Mouse (Mus musculus) macrophage (primary cell): Measurements from ENCODE around the gene Ccdc58. TPM values are rescaled to one million over a fixed set of nuclear protein-coding genes. Genes with fewer than 3 reads are reported as not detected.
"Not testable (repeated sequence)": the region's sequence is repeated elsewhere in the genome, so short reads cannot be mapped to it uniquely, and the experiment has no call there.

ENCODE experiments used
- H3K27ac ChIP-seq: fragments of 350-480 bp; formaldehyde crosslinking; 2 replicates; pipeline ENCODE4 v1.9.0; 2021
- H3K36me3 ChIP-seq: fragments of 350-480 bp; formaldehyde crosslinking; 2 replicates; pipeline ENCODE4 v1.9.0; 2021; ENCODE audit errors: inconsistent target
- H3K4me3 ChIP-seq: fragments of 350-480 bp; formaldehyde crosslinking; 2 replicates; pipeline ENCODE4 v1.9.0; 2021; ENCODE audit errors: inconsistent target
- H3K79me2 ChIP-seq: fragments of 350-480 bp; formaldehyde crosslinking; 2 replicates; pipeline ENCODE4 v1.9.0; 2021; ENCODE audit errors: inconsistent target
- WGBS: methylation state at CpG from one replicate; pipeline ENCODE4 v1.1.7; 2026; ENCODE audit warnings: inconsistent platforms; ENCODE audit not compliant: missing documents; 5-methylcytosine and 5-hydroxymethylcytosine counted together
- polyA plus RNA-seq: library from polyadenylated mRNA; stranded (reverse); fragments of 250-400 nt; gene quantifications from 3 replicates; pipeline ENCODE4 v1.2.4, GENCODE M21; 2018; ENCODE audit warnings: inconsistent platforms

The Ccdc58 gene
- polyA plus RNA-seq, 1 experiment from 2014 or later = 36.1 TPM

- H3K27ac ChIP-seq, H3K79me2 ChIP-seq, H3K36me3 ChIP-seq, H3K4me3 ChIP-seq: not testable (repeated sequence)
- WGBS = 98% methylated on average over 8 of the region's 12 CpGs
Measured at GRCm38 (mm10) chr16:36097813-36098499, 26.5 kb downstream of the Ccdc58 start.

- no peak overlapping the region for H3K4me3 ChIP-seq
- no peaks in the 10 kb centered on the region for H3K79me2 ChIP-seq
- no peak overlapping the region for H3K27ac ChIP-seq
- 91% methylated on average over 1 of the region's 1 CpGs for WGBS
- no peaks in the 10 kb centered on the region for H3K36me3 ChIP-seq
Measured at GRCm38 (mm10) chr16:36101526-36101925, 30.0 kb downstream of the Ccdc58 start.

- 89% methylated on average over 1 of the region's 1 CpGs for WGBS
- Histone ChIP-seq H3K79me2 (no peaks in the 10 kb centered on the region), H3K27ac (no peak overlapping the region), H3K36me3 (no peaks in the 10 kb centered on the region), H3K4me3 (no peak overlapping the region)
Measured at GRCm38 (mm10) chr16:36102211-36102610, 30.7 kb downstream of the Ccdc58 start.

- H3K79me2 ChIP-seq, H3K27ac ChIP-seq, H3K36me3 ChIP-seq, H3K4me3 ChIP-seq: not testable (repeated sequence)
Measured at GRCm38 (mm10) chr16:36111486-36111885, 40.0 kb downstream of the Ccdc58 start.

GRCm38 (mm10) chr16:36115751-36116150 is 44.3 kb downstream of the Ccdc58 start:
- not testable (repeated sequence) for H3K36me3 ChIP-seq, H3K79me2 ChIP-seq, H3K27ac ChIP-seq, H3K4me3 ChIP-seq
- WGBS = 88% methylated on average over 6 of the region's 6 CpGs

- WGBS = 86% methylated on average over 7 of the region's 7 CpGs
- no peak overlapping the region for H3K4me3 ChIP-seq
- no peaks in the 10 kb centered on the region for H3K79me2 ChIP-seq
- H3K36me3 ChIP-seq = no peaks in the 10 kb centered on the region
- no peak overlapping the region for H3K27ac ChIP-seq
Measured at GRCm38 (mm10) chr16:36128092-36128491, 56.6 kb downstream of the Ccdc58 start.

GRCm38 (mm10) chr16:36131141-36131540 is 59.7 kb downstream of the Ccdc58 start, which contains the start of gene Csta1:
Gene Csta1, minus strand, starts transcription at chr16:36131241.
- Histone ChIP-seq H3K79me2 (no peaks in the 10 kb centered on the region), H3K4me3 (no peak within 1 kb of the TSS), H3K27ac (no peak within 1 kb of the TSS), H3K36me3 (no peaks in the 10 kb centered on the region)
- 77% methylated on average over 1 of the region's 1 CpGs for WGBS

GRCm38 (mm10) chr16:36138201-36138600 is 66.7 kb downstream of the Ccdc58 start:
- Histone ChIP-seq H3K79me2 (no peaks in the 10 kb centered on the region), H3K4me3 (no peak overlapping the region), H3K36me3 (no peaks in the 10 kb centered on the region), H3K27ac (no peak overlapping the region)
- WGBS = 80% methylated on average over 2 of the region's 2 CpGs

Other genes starting within 250 kb of the Ccdc58 start
- gene Parp14, start 200.1 kb upstream of the Ccdc58 start, polyA plus RNA-seq = 96.5 to 226 TPM (median 116 TPM) in 3 replicates
- gene Parp9, start 133.2 kb upstream of the Ccdc58 start, polyA plus RNA-seq = 50.3 to 109 TPM (median 52.0 TPM) in 3 replicates
- gene Dtx3l, start 132.5 kb upstream of the Ccdc58 start, polyA plus RNA-seq = 42.5 to 99.4 TPM (median 48.3 TPM) in 3 replicates
- gene Kpna1, start 92.9 kb upstream of the Ccdc58 start, polyA plus RNA-seq = 25.3 to 44.8 TPM (median 28.5 TPM) in 3 replicates
- gene Wdr5b, start 30.5 kb upstream of the Ccdc58 start, polyA plus RNA-seq = 2.9 to 4.5 TPM (median 3.9 TPM) in 3 replicates
- 32.0 to 75.1 TPM (median 38.9 TPM) in 3 replicates for gene Fam162a, start 91 bp upstream of the Ccdc58 start, polyA plus RNA-seq
- not detected in 3 replicates for gene Csta1, start 59.6 kb downstream of the Ccdc58 start, polyA plus RNA-seq
- 1.5 TPM in 1 of 3 replicates, not detected in the others for gene Stfa2l1, start 85.1 kb downstream of the Ccdc58 start, polyA plus RNA-seq
- not detected in 3 replicates for gene Gm5483, start 112.5 kb downstream of the Ccdc58 start, polyA plus RNA-seq
- gene Gm5416, start 138.7 kb downstream of the Ccdc58 start, polyA plus RNA-seq = not detected in 3 replicates
- gene 2010005H15Rik, start 149.8 kb downstream of the Ccdc58 start, polyA plus RNA-seq = not detected in 3 replicates
- gene Stfa1, start 205.3 kb downstream of the Ccdc58 start, polyA plus RNA-seq = not detected in 3 replicates